Mouse (Mus musculus): ENCODE data around the gene Ttll7.

DNA sequence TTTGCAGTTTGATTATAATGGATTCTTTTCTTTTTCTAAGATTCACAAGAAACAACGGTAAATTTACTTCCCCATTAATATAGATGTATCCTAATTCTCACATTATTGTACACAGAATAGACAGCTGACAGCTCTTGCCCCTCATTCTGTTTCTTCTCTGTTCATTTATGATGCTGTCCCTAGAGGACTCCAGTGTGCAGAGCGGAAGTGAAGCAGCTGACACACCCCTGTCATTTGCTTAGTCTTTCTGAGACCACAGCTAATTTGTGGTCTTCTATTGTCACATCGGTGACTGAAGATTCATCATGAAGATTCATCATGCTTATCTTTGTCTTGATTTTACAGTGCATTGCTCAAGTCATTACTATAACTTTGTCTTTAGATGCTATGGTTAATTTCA, 126.1 kb downstream of the Ttll7 start:
- TF ChIP-seq GATA1 (IDR thresholded peaks at IDR 0.05; ENCODE audit: borderline replicate concordance, low read length) (no peak), FLI1 (IDR thresholded peaks at IDR 0.05; ENCODE audit: low read length) (no peak)
